Mouse (Mus musculus) hindbrain, embryonic 16.5 days (tissue): ENCODE measurements around the gene Sp1. TPM values are rescaled to one million over a fixed set of nuclear protein-coding genes. Genes with fewer than 3 reads are reported as not detected.
A peak's percentile ranks its signal among the peaks of the same experiment; 100 is the strongest.

Experiments
- ATAC-seq: fragments of 200-750 bp; cut with Nextera tagmentation; 2 replicates; pipeline ENCODE4 v1.8.0; 2017; ENCODE audit warnings: moderate TSS enrichment, moderate library complexity
- H3K27ac ChIP-seq: fragments of 300-500 bp; sonication (generic); 2 replicates; pipeline ENCODE4 v1.5.1; 2014; ENCODE audit warnings: low read depth, mild to moderate bottlenecking, control low read depth, low read length, moderate library complexity
- H3K27me3 ChIP-seq: fragments of 300-500 bp; sonication (generic); replicated peaks from 2 replicates; pipeline ENCODE4 v1.6.1; 2014; ENCODE audit warnings: low read length; ENCODE audit not compliant: control insufficient read depth, insufficient read depth
- H3K36me3 ChIP-seq: fragments of 300-500 bp; sonication (generic); 2 replicates; pipeline ENCODE4 v1.6.1; 2014; ENCODE audit warnings: mild to moderate bottlenecking, low read length, moderate library complexity, mixed read lengths; ENCODE audit not compliant: control insufficient read depth, insufficient read depth
- H3K4me1 ChIP-seq: fragments of 300-500 bp; sonication (generic); 2 replicates; pipeline ENCODE4 v1.6.1; 2014; ENCODE audit warnings: low read depth, low read length; ENCODE audit not compliant: control insufficient read depth, insufficient read depth
- H3K4me2 ChIP-seq: fragments of 300-500 bp; sonication (generic); 2 replicates; pipeline ENCODE4 v1.6.1; 2014; ENCODE audit warnings: mild to moderate bottlenecking, low read length, control low read depth, moderate library complexity
- H3K4me3 ChIP-seq: fragments of 300-500 bp; sonication (generic); 2 replicates; pipeline ENCODE4 v1.5.1; 2014; ENCODE audit warnings: mild to moderate bottlenecking, low read length, control low read depth, moderate library complexity
- H3K9ac ChIP-seq: fragments of 300-500 bp; sonication (generic); 2 replicates; pipeline ENCODE4 v1.6.1; 2014; ENCODE audit warnings: low read depth, mild to moderate bottlenecking, control low read depth, low read length, moderate library complexity
- H3K9me3 ChIP-seq: fragments of 300-500 bp; sonication (generic); 2 replicates; pipeline ENCODE4 v1.6.1; 2014; ENCODE audit warnings: mild to moderate bottlenecking, low read length, moderate library complexity; ENCODE audit not compliant: control insufficient read depth
- WGBS: fragments of 180-500 bp; shearing (Covaris S2); extraction: QIAGEN DNeasy Blood & Tissue Kit; methylation state at CpG from one replicate; pipeline ENCODE4 v1.1.7; 2014; 5-methylcytosine and 5-hydroxymethylcytosine counted together
- polyA plus RNA-seq: library from polyadenylated mRNA; unstranded; fragments of >200 nt; fragmentation: Nextera tagmentation; extraction: Ambion mirVana; gene quantifications from 2 replicates; pipeline ENCODE4 v1.2.1, GENCODE M21; 2015

Sp1 gene
- polyA plus RNA-seq, 1 experiment from 2014 or later, result 3.5 TPM

- no peak overlapping the region for H3K9ac ChIP-seq
- no peak for ATAC-seq
- H3K36me3 ChIP-seq, result no peaks in the 10 kb centered on the region
- no peaks in the 10 kb centered on the region for H3K27me3 ChIP-seq
- 68% methylated on average over 5 of the region's 5 CpGs for WGBS
- H3K4me1 ChIP-seq, result peaks cover 14% of the 10 kb centered on the region
- no peak overlapping the region for H3K4me3 ChIP-seq
- H3K27ac ChIP-seq, result no peak overlapping the region
- H3K9me3 ChIP-seq, result no peaks in the 10 kb centered on the region
- H3K4me2 ChIP-seq, result peak overlapping the region; percentile 71
These were observed 53.9 kb downstream of the Sp1 start for GRCm38 (mm10) chr15:102459847-102460246.

- no peak for ATAC-seq
- H3K4me1 ChIP-seq, result peaks cover 14% of the 10 kb centered on the region
- no peaks in the 10 kb centered on the region for H3K36me3 ChIP-seq
- no peak overlapping the region for H3K4me3 ChIP-seq
- no peaks in the 10 kb centered on the region for H3K9me3 ChIP-seq
- 84% methylated on average over 12 of the region's 12 CpGs for WGBS
- no peak overlapping the region for H3K27ac ChIP-seq
- H3K27me3 ChIP-seq, result no peaks in the 10 kb centered on the region
- no peak overlapping the region; the same call in 1 of the 2 replicates for H3K9ac ChIP-seq
- H3K4me2 ChIP-seq, result no peak overlapping the region
These were observed 54.5 kb downstream of the Sp1 start for GRCm38 (mm10) chr15:102460409-102460808.

GRCm38 (mm10) chr15:102460971-102461370, 55.0 kb downstream of the Sp1 start:
- Histone ChIP-seq H3K9me3 (no peaks in the 10 kb centered on the region), H3K4me3 (no peak overlapping the region), H3K27ac (no peak overlapping the region), H3K36me3 (no peaks in the 10 kb centered on the region), H3K4me1 (peaks cover 14% of the 10 kb centered on the region), H3K4me2 (no peak overlapping the region), H3K9ac (no peak overlapping the region), H3K27me3 (no peaks in the 10 kb centered on the region)
- WGBS, result 73% methylated on average over 4 of the region's 4 CpGs
- ATAC-seq, result no peak

GRCm38 (mm10) chr15:102461430-102462075, 55.6 kb downstream of the Sp1 start:
- Histone ChIP-seq H3K27ac (no peak overlapping the region), H3K4me2 (no peak overlapping the region), H3K9me3 (no peaks in the 10 kb centered on the region), H3K4me1 (peaks cover 14% of the 10 kb centered on the region), H3K36me3 (no peaks in the 10 kb centered on the region), H3K9ac (no peak overlapping the region), H3K27me3 (no peaks in the 10 kb centered on the region), H3K4me3 (no peak overlapping the region)
- no peak for ATAC-seq
- 88% methylated on average over 9 of the region's 9 CpGs for WGBS

GRCm38 (mm10) chr15:102463666-102464065, 57.7 kb downstream of the Sp1 start:
- Histone ChIP-seq H3K27ac (no peak overlapping the region), H3K4me3 (no peak overlapping the region), H3K27me3 (no peaks in the 10 kb centered on the region), H3K36me3 (no peaks in the 10 kb centered on the region), H3K4me1 (peaks cover 11% of the 10 kb centered on the region), H3K4me2 (no peak overlapping the region), H3K9me3 (no peaks in the 10 kb centered on the region), H3K9ac (no peak overlapping the region)
- no peak for ATAC-seq

GRCm38 (mm10) chr15:102468675-102469370, 62.9 kb downstream of the Sp1 start:
- H3K9ac ChIP-seq, result no peak overlapping the region
- no peak overlapping the region for H3K4me2 ChIP-seq
- 96% methylated on average over 9 of the region's 9 CpGs for WGBS
- H3K27ac ChIP-seq, result no peak overlapping the region
- H3K9me3 ChIP-seq, result no peaks in the 10 kb centered on the region
- H3K36me3 ChIP-seq, result no peaks in the 10 kb centered on the region
- H3K4me3 ChIP-seq, result no peak overlapping the region
- ATAC-seq, result no peak
- peaks cover 13% of the 10 kb centered on the region for H3K4me1 ChIP-seq
- H3K27me3 ChIP-seq, result no peaks in the 10 kb centered on the region

GRCm38 (mm10) chr15:102470183-102470604, 64.3 kb downstream of the Sp1 start, which contains the start of gene Pcbp2:
Gene Pcbp2 (plus strand): TSS chr15:102470539.
- peaks cover 13% of the 10 kb centered on the region for H3K4me1 ChIP-seq
- peak within 1 kb of the TSS; percentile 98 for H3K27ac ChIP-seq
- no peaks in the 10 kb centered on the region for H3K9me3 ChIP-seq
- peak within 1 kb of the TSS; percentile 76 for H3K4me3 ChIP-seq
- H3K27me3 ChIP-seq, result no peaks in the 10 kb centered on the region
- WGBS, result under 1% methylated on average over 34 of the region's 40 CpGs
- peak within 1 kb of the TSS; percentile 86 for H3K9ac ChIP-seq
- peak; percentile 99 for ATAC-seq
- peaks cover 7% of the 10 kb centered on the region; the same call in 1 of the 2 replicates for H3K36me3 ChIP-seq
- H3K4me2 ChIP-seq, result peak within 1 kb of the TSS; percentile 73

- Histone ChIP-seq H3K4me1 (peaks cover 13% of the 10 kb centered on the region), H3K9ac (peak overlapping the region; percentile 86), H3K4me3 (peak overlapping the region; percentile 76), H3K9me3 (no peaks in the 10 kb centered on the region), H3K4me2 (peak overlapping the region; percentile 73), H3K27ac (peak overlapping the region; percentile 98), H3K36me3 (peaks cover 12% of the 10 kb centered on the region), H3K27me3 (no peaks in the 10 kb centered on the region)
- under 1% methylated on average over 34 of the region's 67 CpGs for WGBS
- ATAC-seq, result peak; percentile 73
These were observed 64.8 kb downstream of the Sp1 start for GRCm38 (mm10) chr15:102470605-102471294.

- peak overlapping the region; percentile 86 for H3K9ac ChIP-seq
- ATAC-seq, result no peak
These were observed 65.3 kb downstream of the Sp1 start for GRCm38 (mm10) chr15:102471295-102471645.

More at GRCm38 (mm10) chr15:102471295-102471645, 65.3 kb downstream of the Sp1 start:
- peak overlapping the region; percentile 76 for H3K4me3 ChIP-seq
- peak overlapping the region; percentile 73 for H3K4me2 ChIP-seq
- H3K27me3 ChIP-seq, result no peaks in the 10 kb centered on the region
- H3K36me3 ChIP-seq, result peaks cover 14% of the 10 kb centered on the region
- H3K27ac ChIP-seq, result peak overlapping the region; percentile 98
- H3K4me1 ChIP-seq, result peaks cover 13% of the 10 kb centered on the region
- no peaks in the 10 kb centered on the region for H3K9me3 ChIP-seq
- whole genome bisulfite sequencing, result under 1% methylated on average over 10 of the region's 10 CpGs
